Mouse (Mus musculus): ENCODE measurements around the gene Apbb1ip. TPM values are rescaled to one million over a fixed set of nuclear protein-coding genes. Genes with fewer than 3 reads are reported as not detected.

Apbb1ip gene
- polyA plus RNA-seq, 1 experiment from 2014 or later = 5.5 TPM

DNA sequence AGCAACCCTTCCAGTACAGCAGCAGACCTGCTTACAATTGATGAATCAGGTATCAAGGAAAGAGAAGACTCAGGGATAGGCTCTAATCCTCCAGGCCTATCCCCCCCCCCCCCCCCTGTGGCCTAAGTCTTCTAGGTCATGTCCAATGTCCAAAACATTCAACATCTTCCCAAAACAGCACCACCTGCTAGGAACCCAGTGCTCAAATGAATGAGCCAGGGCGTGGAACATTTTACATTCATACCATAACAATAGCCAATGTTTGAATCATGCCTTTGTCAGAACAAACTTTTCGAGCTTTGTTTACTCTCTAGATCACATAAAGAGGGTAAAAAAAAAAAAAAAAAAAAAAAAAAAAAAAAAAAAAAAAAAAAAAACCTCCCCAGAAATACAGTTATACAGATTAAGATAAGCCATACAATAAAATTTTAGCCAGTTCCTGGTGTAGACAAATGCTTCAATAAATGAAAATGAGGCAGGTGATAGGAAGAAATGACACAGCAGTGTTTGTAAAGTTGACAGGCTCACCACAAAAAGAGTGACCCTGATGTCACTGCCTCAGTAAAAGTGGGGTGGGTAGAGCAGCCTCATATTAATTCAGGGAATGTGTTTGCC lies 20.3 kb upstream of the Apbb1ip start:
- H3K4me2 ChIP-seq (replicated peaks; ENCODE audit: low read depth, low read length) = no peak overlapping the region
- no peak overlapping the region for H3K4me3 ChIP-seq (ENCODE audit: low read depth, low read length)
- no peaks in the 10 kb centered on the region for H3K27me3 ChIP-seq (replicated peaks; ENCODE audit: insufficient read depth, low read length)
- no peaks in the 10 kb centered on the region for H3K9me3 ChIP-seq (ENCODE audit: low read length)
- no peak for ATAC-seq
- no peaks in the 10 kb centered on the region for H3K36me3 ChIP-seq (ENCODE audit: insufficient read depth, low read length)
- TF ChIP-seq EP300 (IDR thresholded peaks at IDR 0.05) (no peak), CTCF (IDR thresholded peaks at IDR 0.05) (no peak)
- no peak overlapping the region for H3K9ac ChIP-seq (replicated peaks; ENCODE audit: low read depth)
- DNase-seq (ENCODE audit: low spot score) = no peak
- no peak overlapping the region for H3K27ac ChIP-seq (ENCODE audit: low read length)
- no peaks in the 10 kb centered on the region for H3K4me1 ChIP-seq (ENCODE audit: insufficient read depth, low read depth, low read length)
- WGBS = 67% methylated on average over 2 of the region's 2 CpGs

DNA sequence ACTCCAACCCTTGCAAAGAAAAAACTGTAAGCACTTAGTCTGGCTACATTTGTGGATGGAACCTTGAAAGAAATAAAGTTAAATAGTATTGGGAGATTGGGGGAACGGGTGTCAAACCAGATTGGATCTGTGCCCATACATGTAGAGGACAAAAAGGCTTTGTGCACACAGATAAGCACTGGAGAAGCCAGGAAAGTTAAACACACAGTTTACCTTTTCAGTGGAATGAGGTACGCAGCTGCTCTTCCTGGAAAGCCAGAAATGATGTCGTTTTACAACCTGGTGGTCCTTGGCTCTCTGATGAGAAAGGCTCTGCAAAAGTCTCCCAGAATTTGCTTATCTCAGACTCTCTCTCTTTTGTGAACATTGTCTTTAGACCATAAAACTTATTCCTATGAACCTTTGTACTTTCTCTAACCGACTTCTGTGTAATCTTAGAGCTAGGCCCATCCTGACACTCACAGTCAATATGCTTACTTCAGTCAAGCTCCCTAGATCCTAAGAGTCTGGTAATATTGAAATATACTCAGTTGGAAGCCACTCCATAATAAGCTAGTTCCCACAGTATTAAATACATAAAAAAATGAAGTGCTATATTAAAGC lies 19.6 kb upstream of the Apbb1ip start:
- Histone ChIP-seq H3K27ac (ENCODE audit: low read length) (no peak overlapping the region), H3K4me2 (replicated peaks; ENCODE audit: low read depth, low read length) (no peak overlapping the region), H3K36me3 (ENCODE audit: insufficient read depth, low read length) (no peaks in the 10 kb centered on the region), H3K4me3 (ENCODE audit: low read depth, low read length) (no peak overlapping the region), H3K9ac (replicated peaks; ENCODE audit: low read depth) (no peak overlapping the region), H3K27me3 (replicated peaks; ENCODE audit: insufficient read depth, low read length) (no peaks in the 10 kb centered on the region), H3K9me3 (ENCODE audit: low read length) (no peaks in the 10 kb centered on the region), H3K4me1 (ENCODE audit: insufficient read depth, low read depth, low read length) (no peaks in the 10 kb centered on the region)
- WGBS = 51% methylated on average over 4 of the region's 4 CpGs
- ATAC-seq (no peak), DNase-seq (ENCODE audit: low spot score) (no peak)
- TF ChIP-seq CTCF (IDR thresholded peaks at IDR 0.05) (no peak), EP300 (IDR thresholded peaks at IDR 0.05) (no peak)

DNA sequence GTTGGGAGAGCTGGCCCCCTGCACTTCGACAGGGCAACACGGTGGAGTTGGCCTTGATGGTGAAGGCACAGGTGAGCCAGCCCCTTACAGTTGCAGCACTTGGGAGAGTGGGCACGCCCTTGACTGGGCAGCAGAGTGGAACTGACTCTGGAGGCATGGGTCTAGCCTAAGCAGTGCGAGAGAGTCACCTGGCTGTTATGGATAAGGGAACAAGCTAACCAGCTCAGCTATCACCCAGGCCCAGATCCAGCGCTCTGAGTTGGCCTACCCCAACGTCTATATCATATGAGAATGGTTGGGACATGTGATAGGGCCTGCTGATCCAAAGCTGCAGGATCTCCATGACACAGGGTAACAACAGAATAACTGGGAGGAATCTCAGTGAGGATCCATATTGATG lies 18.3 kb upstream of the Apbb1ip start:
- TF ChIP-seq EP300 (IDR thresholded peaks at IDR 0.05) (no peak), CTCF (IDR thresholded peaks at IDR 0.05) (no peak)
- Histone ChIP-seq H3K4me3 (ENCODE audit: low read depth, low read length) (no peak overlapping the region), H3K9ac (replicated peaks; ENCODE audit: low read depth) (no peak overlapping the region), H3K4me1 (ENCODE audit: insufficient read depth, low read depth, low read length) (no peaks in the 10 kb centered on the region), H3K4me2 (replicated peaks; ENCODE audit: low read depth, low read length) (no peak overlapping the region), H3K9me3 (ENCODE audit: low read length) (no peaks in the 10 kb centered on the region), H3K36me3 (ENCODE audit: insufficient read depth, low read length) (no peaks in the 10 kb centered on the region), H3K27ac (ENCODE audit: low read length) (no peak overlapping the region), H3K27me3 (replicated peaks; ENCODE audit: insufficient read depth, low read length) (no peaks in the 10 kb centered on the region)
- 72% methylated on average over 6 of the region's 6 CpGs for WGBS
- ATAC-seq = no peak
- DNase-seq (ENCODE audit: low spot score) = no peak

DNA sequence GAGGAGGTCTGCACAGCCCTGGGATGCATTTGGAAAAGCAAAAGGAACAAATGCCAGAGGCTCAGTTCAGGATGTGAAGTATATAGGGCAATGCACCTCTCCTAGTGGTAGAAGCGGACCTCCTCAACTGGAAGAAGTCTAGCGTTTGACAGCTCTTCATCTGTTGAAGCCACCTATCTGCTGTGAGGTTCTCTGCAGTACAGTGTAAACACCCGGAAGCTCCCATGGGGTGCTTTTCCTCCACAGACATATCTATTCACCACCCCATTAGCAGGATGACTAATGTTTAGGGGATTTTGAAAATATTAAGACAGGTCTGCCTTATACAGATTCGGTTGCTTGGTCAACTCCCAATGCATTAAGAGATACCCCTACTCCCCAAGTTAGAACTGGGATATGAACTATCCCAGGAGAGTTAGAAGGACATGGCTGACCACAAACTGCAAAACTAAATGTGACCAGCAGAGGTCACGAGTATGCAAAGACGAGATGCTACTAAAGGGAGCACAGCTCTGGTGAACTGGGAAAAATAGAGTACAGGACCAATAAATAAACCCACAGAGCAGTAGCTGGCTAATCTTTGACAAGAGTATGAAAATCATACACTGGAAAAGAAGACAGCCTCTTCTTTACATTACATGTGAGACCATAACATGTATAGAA lies 15.5 kb upstream of the Apbb1ip start:
- Histone ChIP-seq H3K36me3 (ENCODE audit: insufficient read depth, low read length) (no peaks in the 10 kb centered on the region), H3K9ac (replicated peaks; ENCODE audit: low read depth) (no peak overlapping the region), H3K9me3 (ENCODE audit: low read length) (no peaks in the 10 kb centered on the region), H3K27ac (ENCODE audit: low read length) (no peak overlapping the region), H3K4me3 (ENCODE audit: low read depth, low read length) (no peak overlapping the region), H3K4me1 (ENCODE audit: insufficient read depth, low read depth, low read length) (no peaks in the 10 kb centered on the region), H3K27me3 (replicated peaks; ENCODE audit: insufficient read depth, low read length) (no peaks in the 10 kb centered on the region), H3K4me2 (replicated peaks; ENCODE audit: low read depth, low read length) (no peak overlapping the region)
- DNase-seq (ENCODE audit: low spot score) (peak; percentile 69), ATAC-seq (no peak)
- TF ChIP-seq EP300 (IDR thresholded peaks at IDR 0.05) (no peak), CTCF (IDR thresholded peaks at IDR 0.05) (peak; percentile 75)
- WGBS = 32% methylated on average over 6 of the region's 6 CpGs

GRCm38 (mm10) chr2:22760452-22760851 lies 13.4 kb upstream of the Apbb1ip start:
- H3K4me3 ChIP-seq (ENCODE audit: low read depth, low read length) = no peak overlapping the region
- no peaks in the 10 kb centered on the region for H3K36me3 ChIP-seq (ENCODE audit: insufficient read depth, low read length)
- H3K4me2 ChIP-seq (replicated peaks; ENCODE audit: low read depth, low read length) = no peak overlapping the region
- no peaks in the 10 kb centered on the region for H3K4me1 ChIP-seq (ENCODE audit: insufficient read depth, low read depth, low read length)
- ATAC-seq (no peak), DNase-seq (ENCODE audit: low spot score) (no peak)
- no peaks in the 10 kb centered on the region for H3K9me3 ChIP-seq (ENCODE audit: low read length)
- H3K9ac ChIP-seq (replicated peaks; ENCODE audit: low read depth) = no peak overlapping the region
- TF ChIP-seq EP300 (IDR thresholded peaks at IDR 0.05) = no peak
- TF ChIP-seq CTCF (IDR thresholded peaks at IDR 0.05) = no peak
- H3K27ac ChIP-seq (ENCODE audit: low read length) = no peak overlapping the region
- no peaks in the 10 kb centered on the region for H3K27me3 ChIP-seq (replicated peaks; ENCODE audit: insufficient read depth, low read length)
- WGBS = 34% methylated on average over 2 of the region's 2 CpGs

GRCm38 (mm10) chr2:22761103-22761521 lies 12.8 kb upstream of the Apbb1ip start:
- Histone ChIP-seq H3K4me3 (ENCODE audit: low read depth, low read length) (no peak overlapping the region), H3K9me3 (ENCODE audit: low read length) (no peaks in the 10 kb centered on the region), H3K9ac (replicated peaks; ENCODE audit: low read depth) (no peak overlapping the region), H3K4me2 (replicated peaks; ENCODE audit: low read depth, low read length) (no peak overlapping the region), H3K36me3 (ENCODE audit: insufficient read depth, low read length) (no peaks in the 10 kb centered on the region), H3K27me3 (replicated peaks; ENCODE audit: insufficient read depth, low read length) (no peaks in the 10 kb centered on the region), H3K27ac (ENCODE audit: low read length) (no peak overlapping the region), H3K4me1 (ENCODE audit: insufficient read depth, low read depth, low read length) (no peaks in the 10 kb centered on the region)
- 53% methylated on average over 7 of the region's 7 CpGs for WGBS
- TF ChIP-seq CTCF (IDR thresholded peaks at IDR 0.05) (no peak), EP300 (IDR thresholded peaks at IDR 0.05) (no peak)
- DNase-seq (ENCODE audit: low spot score) = no peak
- ATAC-seq = no peak

All from lung, postnatal 0 days (tissue).